Mouse (Mus musculus): ENCODE data around the gene Astl. TPM values are rescaled to one million over a fixed set of nuclear protein-coding genes. Genes with fewer than 3 reads are reported as not detected.
"Not testable (repeated sequence)": the region's sequence is repeated elsewhere in the genome, so short reads cannot be mapped to it uniquely, and the experiment has no call there.

Gene Astl
- not detected in 2 replicates for polyA plus RNA-seq (2014; fragmentation: Nextera tagmentation; extraction: Ambion mirVana)

- Histone ChIP-seq H3K36me3 (ENCODE audit: control insufficient read depth, insufficient read depth, low read length) (no peaks in the 10 kb centered on the region), H3K4me1 (ENCODE audit: control insufficient read depth, insufficient read depth, low read length) (peaks cover 20% of the 10 kb centered on the region), H3K9me3 (replicated peaks; ENCODE audit: control insufficient read depth, low read length) (no peaks in the 10 kb centered on the region), H3K4me2 (peak within 1 kb of the TSS; percentile 91), H3K27ac (ENCODE audit: low read depth, low read length) (no peak within 1 kb of the TSS), H3K4me3 (ENCODE audit: low read depth, low read length) (peak within 1 kb of the TSS; percentile 66), H3K9ac (ENCODE audit: low read depth, low read length) (no peak within 1 kb of the TSS), H3K27me3 (ENCODE audit: control insufficient read depth, insufficient read depth, low read length) (peaks cover 20% of the 10 kb centered on the region)
- WGBS (ENCODE audit: insufficient replicate concordance): 63% methylated on average over 4 of the region's 4 CpGs
- no peak for ATAC-seq (replicated peaks; ENCODE audit: insufficient number of reproducible peaks, low FRiP score, low TSS enrichment)
These were observed at the start of gene Astl for GRCm38 (mm10) chr2:127338416-127338815. Gene Astl (plus strand): TSS chr2:127338639.

- Histone ChIP-seq H3K27me3 (ENCODE audit: control insufficient read depth, insufficient read depth, low read length) (no peaks in the 10 kb centered on the region), H3K9me3 (replicated peaks; ENCODE audit: control insufficient read depth, low read length) (no peaks in the 10 kb centered on the region), H3K36me3 (ENCODE audit: control insufficient read depth, insufficient read depth, low read length) (peaks cover 28% of the 10 kb centered on the region), H3K4me1 (ENCODE audit: control insufficient read depth, insufficient read depth, low read length) (no peaks in the 10 kb centered on the region), H3K9ac (ENCODE audit: low read depth, low read length) (no peak overlapping the region), H3K27ac (ENCODE audit: low read depth, low read length) (no peak overlapping the region), H3K4me2 (no peak overlapping the region), H3K4me3 (ENCODE audit: low read depth, low read length) (no peak overlapping the region)
- 63% methylated on average over 4 of the region's 4 CpGs for WGBS (ENCODE audit: insufficient replicate concordance)
- ATAC-seq (replicated peaks; ENCODE audit: insufficient number of reproducible peaks, low FRiP score, low TSS enrichment): no peak
These were observed 46.2 kb upstream of the Astl start for GRCm38 (mm10) chr2:127292250-127292649.

GRCm38 (mm10) chr2:127297001-127297805 is 41.2 kb upstream of the Astl start:
- Histone ChIP-seq H3K4me1 (ENCODE audit: control insufficient read depth, insufficient read depth, low read length) (no peaks in the 10 kb centered on the region), H3K36me3 (ENCODE audit: control insufficient read depth, insufficient read depth, low read length) (peaks cover 33% of the 10 kb centered on the region), H3K9me3 (replicated peaks; ENCODE audit: control insufficient read depth, low read length) (no peaks in the 10 kb centered on the region), H3K4me2 (no peak overlapping the region), H3K27me3 (ENCODE audit: control insufficient read depth, insufficient read depth, low read length) (no peaks in the 10 kb centered on the region), H3K9ac (ENCODE audit: low read depth, low read length) (no peak overlapping the region), H3K4me3 (ENCODE audit: low read depth, low read length) (no peak overlapping the region), H3K27ac (ENCODE audit: low read depth, low read length) (no peak overlapping the region)
- no peak for ATAC-seq (replicated peaks; ENCODE audit: insufficient number of reproducible peaks, low FRiP score, low TSS enrichment)
- 88% methylated on average over 7 of the region's 7 CpGs for WGBS (ENCODE audit: insufficient replicate concordance)

- Histone ChIP-seq H3K4me1 (ENCODE audit: control insufficient read depth, insufficient read depth, low read length) (no peaks in the 10 kb centered on the region), H3K9ac (ENCODE audit: low read depth, low read length) (no peak overlapping the region), H3K27ac (ENCODE audit: low read depth, low read length) (no peak overlapping the region), H3K4me3 (ENCODE audit: low read depth, low read length) (no peak overlapping the region), H3K27me3 (ENCODE audit: control insufficient read depth, insufficient read depth, low read length) (no peaks in the 10 kb centered on the region), H3K9me3 (replicated peaks; ENCODE audit: control insufficient read depth, low read length) (no peaks in the 10 kb centered on the region), H3K36me3 (ENCODE audit: control insufficient read depth, insufficient read depth, low read length) (peaks cover 33% of the 10 kb centered on the region), H3K4me2 (no peak overlapping the region)
- 89% methylated on average over 1 of the region's 1 CpGs for WGBS (ENCODE audit: insufficient replicate concordance)
- no peak for ATAC-seq (replicated peaks; ENCODE audit: insufficient number of reproducible peaks, low FRiP score, low TSS enrichment)
These were observed 40.4 kb upstream of the Astl start for GRCm38 (mm10) chr2:127298056-127298455.

- no peaks in the 10 kb centered on the region for H3K4me1 ChIP-seq (ENCODE audit: control insufficient read depth, insufficient read depth, low read length)
- no peaks in the 10 kb centered on the region for H3K27me3 ChIP-seq (ENCODE audit: control insufficient read depth, insufficient read depth, low read length)
- WGBS (ENCODE audit: insufficient replicate concordance): 81% methylated on average over 3 of the region's 3 CpGs
- no peaks in the 10 kb centered on the region for H3K9me3 ChIP-seq (replicated peaks; ENCODE audit: control insufficient read depth, low read length)
- H3K36me3 ChIP-seq (ENCODE audit: control insufficient read depth, insufficient read depth, low read length): peaks cover 30% of the 10 kb centered on the region
- H3K9ac ChIP-seq (ENCODE audit: low read depth, low read length): no peak overlapping the region
- no peak overlapping the region for H3K4me2 ChIP-seq
- no peak for ATAC-seq (replicated peaks; ENCODE audit: insufficient number of reproducible peaks, low FRiP score, low TSS enrichment)
- no peak overlapping the region for H3K4me3 ChIP-seq (ENCODE audit: low read depth, low read length)
- H3K27ac ChIP-seq (ENCODE audit: low read depth, low read length): no peak overlapping the region
These were observed 37.7 kb upstream of the Astl start for GRCm38 (mm10) chr2:127300701-127301100.

- WGBS (ENCODE audit: insufficient replicate concordance): 95% methylated on average over 3 of the region's 3 CpGs
- Histone ChIP-seq H3K27me3 (ENCODE audit: control insufficient read depth, insufficient read depth, low read length) (no peaks in the 10 kb centered on the region), H3K4me3 (ENCODE audit: low read depth, low read length) (no peak overlapping the region), H3K9me3 (replicated peaks; ENCODE audit: control insufficient read depth, low read length) (no peaks in the 10 kb centered on the region), H3K9ac (ENCODE audit: low read depth, low read length) (no peak overlapping the region), H3K27ac (ENCODE audit: low read depth, low read length) (no peak overlapping the region), H3K36me3 (ENCODE audit: control insufficient read depth, insufficient read depth, low read length) (peaks cover 20% of the 10 kb centered on the region), H3K4me1 (ENCODE audit: control insufficient read depth, insufficient read depth, low read length) (no peaks in the 10 kb centered on the region), H3K4me2 (no peak overlapping the region)
- ATAC-seq (replicated peaks; ENCODE audit: insufficient number of reproducible peaks, low FRiP score, low TSS enrichment): no peak
These were observed 36.6 kb upstream of the Astl start for GRCm38 (mm10) chr2:127301883-127302282.

GRCm38 (mm10) chr2:127304192-127304591 is 34.2 kb upstream of the Astl start:
- not testable (repeated sequence) for ATAC-seq (replicated peaks; ENCODE audit: insufficient number of reproducible peaks, low FRiP score, low TSS enrichment); H3K9me3 ChIP-seq (replicated peaks; ENCODE audit: control insufficient read depth, low read length); H3K36me3 ChIP-seq (ENCODE audit: control insufficient read depth, insufficient read depth, low read length); H3K4me2 ChIP-seq; H3K27me3 ChIP-seq (ENCODE audit: control insufficient read depth, insufficient read depth, low read length); H3K9ac ChIP-seq (ENCODE audit: low read depth, low read length); H3K27ac ChIP-seq (ENCODE audit: low read depth, low read length); H3K4me1 ChIP-seq (ENCODE audit: control insufficient read depth, insufficient read depth, low read length); H3K4me3 ChIP-seq (ENCODE audit: low read depth, low read length)
- WGBS (ENCODE audit: insufficient replicate concordance): 86% methylated on average over 4 of the region's 4 CpGs

GRCm38 (mm10) chr2:127304609-127305210 is 33.7 kb upstream of the Astl start:
- Histone ChIP-seq H3K4me1 (ENCODE audit: control insufficient read depth, insufficient read depth, low read length) (no peaks in the 10 kb centered on the region), H3K27me3 (ENCODE audit: control insufficient read depth, insufficient read depth, low read length) (no peaks in the 10 kb centered on the region), H3K4me2 (no peak overlapping the region), H3K36me3 (ENCODE audit: control insufficient read depth, insufficient read depth, low read length) (peaks cover 3% of the 10 kb centered on the region; the same call in 1 of the 2 replicates), H3K4me3 (ENCODE audit: low read depth, low read length) (no peak overlapping the region), H3K27ac (ENCODE audit: low read depth, low read length) (no peak overlapping the region; the same call in 1 of the 2 replicates), H3K9ac (ENCODE audit: low read depth, low read length) (no peak overlapping the region), H3K9me3 (replicated peaks; ENCODE audit: control insufficient read depth, low read length) (no peaks in the 10 kb centered on the region)
- ATAC-seq (replicated peaks; ENCODE audit: insufficient number of reproducible peaks, low FRiP score, low TSS enrichment): no peak
- WGBS (ENCODE audit: insufficient replicate concordance): 75% methylated on average over 3 of the region's 3 CpGs

GRCm38 (mm10) chr2:127306123-127306522 is 32.3 kb upstream of the Astl start:
- H3K36me3 ChIP-seq (ENCODE audit: control insufficient read depth, insufficient read depth, low read length): no peaks in the 10 kb centered on the region
- H3K27me3 ChIP-seq (ENCODE audit: control insufficient read depth, insufficient read depth, low read length): no peaks in the 10 kb centered on the region
- no peak overlapping the region for H3K27ac ChIP-seq (ENCODE audit: low read depth, low read length)
- no peak overlapping the region for H3K9ac ChIP-seq (ENCODE audit: low read depth, low read length)
- H3K4me1 ChIP-seq (ENCODE audit: control insufficient read depth, insufficient read depth, low read length): no peaks in the 10 kb centered on the region
- no peak for ATAC-seq (replicated peaks; ENCODE audit: insufficient number of reproducible peaks, low FRiP score, low TSS enrichment)
- no peaks in the 10 kb centered on the region for H3K9me3 ChIP-seq (replicated peaks; ENCODE audit: control insufficient read depth, low read length)
- H3K4me2 ChIP-seq: no peak overlapping the region
- no peak overlapping the region for H3K4me3 ChIP-seq (ENCODE audit: low read depth, low read length)

Measured in heart, embryonic 11.5 days (tissue).